Mouse (Mus musculus): ENCODE results near the gene Fbxo42.
A peak's percentile ranks its signal among the peaks of the same experiment; 100 is the strongest.

Fbxo42 gene

DNA sequence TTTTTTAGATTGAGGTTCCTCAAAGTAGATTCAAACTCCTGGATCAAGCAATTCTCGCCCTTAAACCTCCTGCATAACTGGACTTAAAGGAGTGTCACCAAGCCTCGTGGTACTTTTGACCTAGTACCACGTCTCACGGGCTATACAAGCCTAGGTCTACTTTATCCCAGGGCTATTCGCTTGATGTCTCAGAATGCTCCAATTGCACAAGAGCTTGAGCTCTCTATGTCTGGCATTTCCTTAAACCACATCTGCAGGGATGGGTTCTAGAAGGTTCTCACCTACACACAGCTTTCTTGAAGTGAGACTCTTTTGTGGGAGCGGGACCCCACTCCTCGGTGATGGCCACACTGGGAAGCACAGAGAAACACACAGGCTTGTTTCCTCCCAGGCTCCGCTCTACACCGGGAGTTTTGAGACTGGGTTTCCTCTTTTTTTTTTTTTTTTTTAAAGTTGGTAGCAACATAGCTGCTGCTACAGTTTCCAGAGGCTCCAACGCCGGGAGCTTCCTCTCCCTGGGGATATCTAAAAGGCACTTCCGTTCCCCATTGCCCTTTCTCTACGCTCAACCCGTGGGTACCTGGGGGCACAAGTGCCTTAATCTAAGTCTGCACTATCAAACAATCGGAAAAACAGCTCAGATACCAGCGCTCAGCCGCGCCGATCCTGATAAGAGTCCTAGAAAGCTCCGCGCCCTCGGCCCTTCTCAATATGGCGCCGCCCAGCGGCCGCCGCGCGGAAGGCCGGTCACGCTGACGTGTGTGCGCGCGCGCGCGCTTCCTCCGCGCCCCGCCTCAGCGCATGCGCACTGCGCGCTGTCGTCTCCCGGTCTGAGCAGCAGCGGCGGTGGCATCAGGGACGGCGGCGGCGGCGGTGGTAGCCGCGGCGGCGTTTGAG is at the start of gene Fbxo42:
TSS of gene Fbxo42 (plus strand) at position 802 of the 897 bp plus-strand sequence.
- peak; percentile 90 for DNase-seq (ENCODE audit: low spot score)

DNA sequence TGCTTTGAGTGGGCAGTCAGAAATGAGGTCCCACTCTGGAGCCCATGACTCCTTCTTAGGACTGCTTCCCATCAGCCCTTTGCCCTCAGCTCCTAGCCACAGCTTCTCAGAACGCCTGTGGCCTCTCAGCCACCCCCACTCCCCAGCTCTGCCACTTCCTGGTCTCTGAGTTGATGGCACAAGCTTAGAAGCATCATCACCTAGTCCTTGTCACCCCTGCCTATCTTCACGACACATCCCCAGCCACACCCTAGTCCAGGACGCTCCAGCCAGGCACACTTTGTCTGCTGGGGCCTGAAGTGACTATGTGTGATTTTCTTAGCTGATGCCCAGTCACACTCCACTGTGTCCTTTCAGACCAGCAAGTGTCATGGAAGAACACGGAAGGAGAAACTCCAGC is 48.8 kb upstream of the Fbxo42 start:
- no peak for DNase-seq (ENCODE audit: low spot score)

DNA sequence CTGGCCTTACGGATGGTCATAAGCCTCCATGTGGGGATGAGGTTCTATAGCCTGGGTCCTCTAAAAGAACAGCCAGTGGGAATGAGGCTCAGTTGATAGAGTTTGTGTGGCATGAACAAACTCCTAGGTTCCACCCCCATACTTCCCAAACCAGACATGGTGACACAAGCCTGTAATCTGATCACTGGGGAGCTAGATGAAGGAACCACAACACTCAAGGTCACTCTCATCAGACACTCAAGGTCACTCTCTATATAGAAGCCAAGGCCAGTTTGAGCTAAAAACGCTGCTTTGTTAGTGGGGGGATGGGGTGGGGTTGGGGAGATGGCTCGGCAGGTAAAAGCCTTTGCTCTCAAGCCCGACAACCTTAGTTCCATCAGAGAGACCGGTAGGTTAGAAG is 47.8 kb upstream of the Fbxo42 start:
- no peak for DNase-seq (ENCODE audit: low spot score)

DNA sequence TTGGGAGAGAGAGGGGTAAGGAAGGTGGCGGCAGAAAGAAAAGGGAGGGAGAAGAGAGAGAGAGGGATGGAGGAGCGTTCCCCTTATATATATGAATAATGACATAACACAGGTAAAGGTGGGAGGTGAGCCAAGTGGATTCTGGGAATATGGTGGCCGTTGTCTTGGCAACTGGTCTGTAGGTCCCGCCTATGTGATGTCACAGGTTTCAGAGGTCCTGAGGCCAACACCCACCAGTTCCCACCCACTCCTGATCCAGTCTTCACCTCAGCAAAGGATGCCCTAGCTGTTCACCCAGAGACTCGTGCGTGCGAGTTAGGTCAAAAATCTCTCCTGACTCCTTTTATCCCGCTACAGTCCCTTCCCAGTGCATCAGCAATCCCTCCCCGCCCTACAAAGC is 46.4 kb upstream of the Fbxo42 start:
- DNase-seq (ENCODE audit: low spot score) = no peak

DNA sequence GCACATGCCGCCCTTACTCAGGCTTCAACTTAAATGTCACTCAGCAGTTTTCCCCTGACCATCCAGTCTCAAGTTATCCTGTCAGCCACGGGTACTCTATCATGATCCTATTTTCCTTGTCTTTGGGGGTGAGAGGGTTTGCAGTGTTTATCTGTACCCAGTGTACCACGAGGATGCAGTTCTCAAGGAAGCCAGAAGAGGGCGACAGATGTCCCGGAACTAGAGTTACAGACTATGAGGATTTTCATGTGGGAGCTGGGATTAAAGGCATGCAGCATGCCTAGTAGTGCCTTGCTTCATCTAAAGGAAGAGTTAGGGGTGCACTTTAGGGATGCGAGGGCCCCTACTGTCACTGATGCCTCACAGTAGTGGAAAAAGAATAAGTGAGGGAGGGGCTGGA is 45.9 kb upstream of the Fbxo42 start:
- DNase-seq (ENCODE audit: low spot score) = peak; percentile 60

DNA sequence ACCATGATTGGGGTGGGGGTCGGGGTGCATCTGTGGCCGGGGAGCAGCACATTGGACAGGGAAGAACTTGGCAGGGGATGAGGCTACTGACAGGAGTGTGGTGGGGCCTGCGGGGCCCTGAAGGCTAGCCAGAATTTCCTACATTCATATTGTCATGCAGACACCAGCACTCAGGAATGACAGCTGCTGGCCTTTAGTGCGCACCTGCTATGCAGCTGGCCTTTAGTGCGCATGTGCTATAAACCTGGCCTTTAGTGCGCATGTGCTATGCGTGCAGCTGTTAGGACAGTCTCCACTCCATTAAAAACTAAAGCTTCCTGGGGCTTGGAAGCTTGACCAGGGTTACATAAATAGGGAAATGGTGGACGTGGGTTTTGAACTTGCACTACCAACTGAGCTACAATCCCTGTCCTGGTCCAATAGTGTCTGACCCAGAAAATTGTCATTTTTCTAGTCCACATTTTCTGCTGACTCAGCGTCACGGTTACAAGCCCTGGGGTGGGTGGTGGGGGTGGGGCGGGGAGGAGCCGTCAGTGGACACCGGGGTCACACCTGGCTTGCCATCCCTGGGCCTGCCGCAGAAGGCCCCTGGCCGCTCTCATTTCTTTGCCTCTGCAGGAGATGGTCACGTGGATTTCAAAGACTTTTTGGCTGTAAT is 41.1 kb upstream of the Fbxo42 start:
- no peak for DNase-seq (ENCODE audit: low spot score)

DNA sequence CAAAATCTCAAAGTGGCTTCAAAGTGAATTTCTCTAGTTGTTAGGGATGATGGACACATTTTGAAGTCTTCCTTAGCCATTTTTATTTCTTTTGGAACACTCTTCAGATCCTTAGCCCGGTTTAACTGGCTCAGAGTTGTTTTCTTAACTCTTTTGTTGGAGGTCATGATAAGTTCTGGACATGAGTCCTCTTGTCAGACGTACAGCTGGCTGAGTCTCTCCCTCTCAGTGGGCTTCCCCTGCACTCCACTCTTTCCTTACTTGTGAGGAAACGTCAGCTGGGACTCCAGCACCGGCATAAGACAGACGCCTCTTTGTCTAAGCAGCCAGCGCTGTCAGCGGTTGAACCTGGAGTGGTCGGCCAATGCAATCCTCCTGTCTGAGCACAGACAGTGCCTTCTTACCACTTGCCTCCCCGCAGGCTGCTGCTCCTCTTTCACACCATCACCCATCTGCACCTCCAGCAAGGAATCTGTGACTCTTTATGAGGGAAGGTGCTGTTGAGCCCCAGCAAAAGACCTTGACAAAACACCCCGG is 39.4 kb upstream of the Fbxo42 start:
- no peak for DNase-seq (ENCODE audit: low spot score)

DNA sequence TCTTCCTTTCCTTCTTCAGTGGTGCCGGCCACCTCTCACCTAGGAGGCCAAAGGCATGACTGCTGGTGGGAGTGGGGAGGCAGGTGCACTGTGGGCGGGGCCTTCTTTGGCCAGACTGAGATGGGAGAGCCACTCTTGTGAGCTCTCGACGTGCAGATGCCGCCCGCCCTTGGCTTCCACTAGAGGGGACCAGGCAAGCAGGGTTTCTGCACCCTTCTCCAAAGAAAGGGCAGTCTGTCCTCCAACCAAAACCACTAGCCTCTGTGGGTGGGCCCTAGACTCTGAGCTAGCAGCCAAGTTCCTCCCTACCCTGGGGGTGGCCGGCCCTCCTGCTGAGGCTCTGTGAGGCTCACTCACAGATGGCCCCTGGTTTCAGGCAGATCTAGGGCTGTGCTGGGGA is 33.9 kb upstream of the Fbxo42 start:
- no peak for DNase-seq (ENCODE audit: low spot score)

DNA sequence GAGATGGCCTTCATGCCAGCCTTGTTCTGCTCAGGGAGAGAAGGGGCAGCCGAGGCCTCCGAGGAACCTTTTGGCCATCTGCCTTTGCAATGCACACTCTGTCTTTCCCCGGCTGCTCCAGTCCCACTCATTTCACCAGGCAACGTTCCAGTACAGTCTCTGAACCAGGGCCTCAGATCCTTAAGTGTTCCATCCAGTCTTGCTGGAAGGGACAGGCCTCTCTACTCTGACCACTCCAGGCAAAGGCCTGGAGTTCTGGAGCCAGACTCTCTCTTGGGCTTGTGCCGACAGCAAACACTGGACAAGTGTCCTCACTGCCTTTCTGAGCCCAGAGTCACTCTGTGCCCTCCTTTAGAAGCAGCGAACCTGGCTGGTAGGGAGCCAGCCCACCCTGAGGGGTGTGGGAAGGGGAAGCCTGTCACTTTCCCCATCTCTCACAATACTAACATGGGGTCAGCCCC is 33.2 kb upstream of the Fbxo42 start:
- DNase-seq (ENCODE audit: low spot score) = no peak

DNA sequence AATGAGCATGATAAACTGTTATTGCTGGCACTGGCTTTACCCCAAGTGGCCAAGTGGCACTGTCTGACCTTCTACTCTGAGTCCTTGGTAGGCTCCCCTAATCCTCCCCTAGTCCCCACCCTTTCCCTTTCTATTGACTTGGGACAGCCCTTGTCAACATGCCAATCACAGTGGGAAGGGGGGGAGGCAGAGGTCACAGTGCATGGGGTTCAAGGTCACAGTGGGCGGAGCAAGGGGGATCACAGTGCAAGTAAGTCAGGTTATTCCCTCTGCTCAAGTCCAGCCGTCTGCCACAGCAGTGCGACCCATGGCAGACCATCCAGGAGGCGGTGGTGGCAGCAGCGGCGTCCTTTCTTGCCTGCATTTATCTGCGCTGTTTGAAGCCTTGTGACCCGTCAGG is 32.3 kb upstream of the Fbxo42 start:
- no peak for DNase-seq (ENCODE audit: low spot score)

DNA sequence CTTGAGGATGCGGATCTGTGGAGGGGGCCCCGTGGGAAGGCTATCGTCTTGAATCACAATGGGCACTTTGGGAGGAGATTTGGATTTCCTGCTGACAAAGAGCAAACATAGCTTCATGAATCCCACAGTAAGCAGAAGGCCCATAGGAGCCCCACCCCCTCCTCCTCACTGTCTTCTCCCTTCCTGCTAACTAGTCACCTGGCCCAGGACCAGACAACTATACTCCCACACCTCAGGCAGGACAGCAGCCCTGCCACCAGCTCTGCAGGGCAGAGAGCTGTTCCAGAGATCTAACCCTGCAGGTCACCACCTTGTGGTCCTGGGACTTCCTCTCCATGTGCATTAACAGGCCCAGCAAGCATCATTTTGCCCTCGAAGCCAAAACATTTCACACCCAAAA is 29.0 kb upstream of the Fbxo42 start:
- DNase-seq (ENCODE audit: low spot score) = no peak

DNA sequence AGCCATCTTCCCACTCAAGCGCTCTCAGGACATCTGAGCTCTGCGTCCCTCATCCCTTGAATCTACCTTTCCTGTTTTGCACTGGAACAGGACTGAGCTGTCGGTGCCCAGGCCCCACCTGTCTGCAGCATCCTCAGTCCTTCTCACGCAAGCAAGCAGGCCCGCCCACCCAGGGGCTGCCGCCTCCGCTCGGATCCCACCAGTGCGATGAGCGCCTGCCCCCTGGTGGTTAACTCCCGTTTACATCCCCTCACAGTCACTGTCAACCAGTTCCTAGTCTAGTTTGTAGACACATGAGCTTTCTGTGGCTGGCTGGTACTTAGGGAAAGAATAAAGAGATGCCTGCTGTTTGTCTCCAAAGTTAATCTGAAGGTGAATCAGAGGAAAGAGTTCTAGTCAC is 27.0 kb upstream of the Fbxo42 start:
- DNase-seq (ENCODE audit: low spot score) = no peak

DNA sequence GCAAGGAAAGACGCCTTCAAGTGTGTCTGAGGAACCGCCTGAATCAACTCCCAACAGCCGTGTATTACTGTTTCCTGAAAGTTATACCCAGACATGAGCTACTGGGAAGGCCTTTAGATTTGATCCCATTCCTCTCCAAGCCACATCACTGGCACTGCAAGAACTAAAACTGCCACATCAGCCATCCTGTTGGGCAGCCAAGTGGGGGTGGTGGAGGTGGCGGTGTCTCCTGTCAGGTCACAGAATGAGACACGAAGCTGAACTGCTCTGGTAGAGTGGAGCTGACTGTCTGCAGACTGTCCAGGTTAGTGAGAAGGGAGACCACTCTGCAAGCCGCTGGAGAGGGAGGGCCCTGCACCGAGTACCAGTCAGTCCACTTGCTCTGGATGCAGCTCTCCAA is 25.1 kb upstream of the Fbxo42 start:
- no peak for DNase-seq (ENCODE audit: low spot score)

DNA sequence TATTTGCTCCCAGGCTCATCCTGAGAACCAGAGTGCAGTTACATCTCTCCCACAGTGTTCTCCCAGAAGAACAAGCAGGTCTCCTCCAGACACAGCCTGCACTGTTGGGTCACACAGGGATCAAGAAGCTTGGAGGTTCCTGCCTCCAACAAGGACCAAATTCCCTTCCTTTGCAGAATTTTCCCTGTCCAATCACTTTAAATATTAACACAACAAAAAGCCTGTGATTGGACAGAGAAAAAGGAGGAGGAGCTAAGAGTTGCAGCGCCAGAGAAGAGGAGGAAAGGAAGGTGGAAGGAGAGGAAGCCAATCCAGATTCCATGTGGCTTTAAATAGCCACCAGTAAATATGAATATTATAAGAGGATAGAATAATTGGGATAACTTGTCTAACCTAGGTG is 24.6 kb upstream of the Fbxo42 start:
- no peak for DNase-seq (ENCODE audit: low spot score)

DNA sequence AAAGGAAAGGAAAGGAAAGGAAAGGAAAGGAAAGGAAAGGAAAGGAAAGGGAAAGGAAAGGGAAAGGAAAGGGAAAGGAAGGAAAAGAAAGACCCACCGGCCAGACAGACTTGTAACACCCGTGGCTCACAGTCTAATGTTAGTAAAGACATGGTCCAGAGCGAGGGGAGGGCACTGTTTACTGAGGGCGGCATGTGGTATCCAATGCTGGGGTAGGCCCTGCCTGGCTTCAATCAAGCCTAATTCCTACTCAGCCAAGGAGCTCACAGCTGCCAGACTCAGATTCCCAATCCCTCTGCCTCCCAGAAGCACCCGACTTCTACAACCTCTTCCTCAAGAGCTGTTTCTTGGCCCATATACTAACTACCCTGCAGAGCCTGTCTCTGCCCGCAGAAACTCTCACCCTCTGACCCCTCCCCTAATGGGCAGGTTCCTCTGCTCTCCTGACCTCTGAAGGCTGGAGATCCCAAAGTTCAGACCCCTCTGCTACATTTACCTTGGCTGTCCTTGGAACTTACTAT is 18.5 kb upstream of the Fbxo42 start:
- no peak for DNase-seq (ENCODE audit: low spot score)

DNA sequence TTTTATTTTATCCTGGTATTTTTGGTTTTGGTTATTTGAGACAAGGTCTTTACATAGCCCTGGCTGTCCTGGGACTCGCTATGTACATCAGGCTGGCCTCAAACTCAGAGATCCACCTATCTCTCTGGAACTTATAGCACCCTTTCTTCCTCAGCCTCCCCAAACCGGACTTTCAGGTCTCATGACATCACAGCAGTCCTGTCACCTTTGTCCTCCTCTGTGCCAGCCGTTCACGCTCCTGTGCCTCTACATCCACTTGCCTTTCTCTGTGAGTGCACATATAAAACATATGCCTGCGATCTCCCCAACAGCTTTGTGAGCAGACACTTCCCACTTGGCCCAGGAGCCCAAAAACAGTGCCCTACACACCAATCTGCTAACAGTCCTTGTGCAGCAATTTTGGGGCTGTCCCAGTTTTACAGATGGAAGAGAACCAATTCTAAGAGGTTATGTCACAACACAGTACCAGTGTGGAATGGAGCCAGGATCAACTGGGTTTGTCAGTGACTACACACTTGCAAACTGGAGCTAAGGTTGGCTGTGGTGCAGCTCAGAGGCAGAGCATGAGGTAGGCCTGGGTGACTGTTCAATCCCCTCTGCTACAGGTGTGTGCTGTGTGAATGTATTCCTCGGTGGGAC is 16.9 kb upstream of the Fbxo42 start:
- no peak for DNase-seq (ENCODE audit: low spot score)

DNA sequence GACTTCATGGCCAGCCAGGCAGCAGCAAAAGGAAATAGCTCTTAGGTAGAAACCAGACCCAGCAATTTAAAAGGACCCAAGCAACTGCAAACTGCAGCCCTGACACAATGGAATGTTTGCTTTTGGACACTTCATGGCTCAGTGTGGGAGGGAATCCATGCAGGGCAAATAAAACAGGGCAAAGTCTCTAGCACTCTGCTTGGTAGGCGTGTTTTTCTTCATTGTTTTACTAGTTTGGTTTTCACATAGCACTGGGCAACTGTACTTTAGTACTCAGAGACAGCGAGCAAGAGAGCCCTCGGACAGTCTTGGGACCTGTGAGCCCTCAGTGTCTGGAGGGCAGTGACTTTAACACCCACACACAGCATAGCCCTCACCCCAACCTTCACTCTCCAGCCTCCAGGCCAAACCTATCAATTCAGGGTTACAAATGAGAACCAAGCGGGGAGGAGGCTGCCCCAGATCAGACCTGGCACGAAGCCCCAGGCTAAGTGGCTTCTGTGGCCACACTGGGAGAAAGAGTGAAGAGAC is 16.1 kb upstream of the Fbxo42 start:
- DNase-seq (ENCODE audit: low spot score) = no peak

DNA sequence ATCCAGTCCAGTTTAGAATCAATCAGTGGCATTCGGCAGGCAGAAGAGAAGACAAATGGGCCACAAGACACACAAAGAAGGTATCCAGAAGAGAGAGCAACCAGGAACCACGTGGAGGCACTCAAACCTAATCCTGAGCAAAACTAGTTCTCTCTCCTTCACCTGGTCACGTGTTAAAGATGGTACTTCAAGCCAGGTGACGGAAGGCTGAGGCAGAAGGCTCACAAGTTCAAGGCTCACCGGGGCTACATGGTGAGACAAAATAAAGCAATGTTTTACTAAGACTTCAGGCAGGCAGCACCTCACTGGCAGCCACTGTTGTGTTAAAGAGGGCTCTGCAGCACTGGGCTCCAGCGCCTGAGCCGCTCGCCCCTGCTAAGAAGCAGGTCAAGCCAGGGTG is 15.5 kb upstream of the Fbxo42 start:
- DNase-seq (ENCODE audit: low spot score) = no peak

DNA sequence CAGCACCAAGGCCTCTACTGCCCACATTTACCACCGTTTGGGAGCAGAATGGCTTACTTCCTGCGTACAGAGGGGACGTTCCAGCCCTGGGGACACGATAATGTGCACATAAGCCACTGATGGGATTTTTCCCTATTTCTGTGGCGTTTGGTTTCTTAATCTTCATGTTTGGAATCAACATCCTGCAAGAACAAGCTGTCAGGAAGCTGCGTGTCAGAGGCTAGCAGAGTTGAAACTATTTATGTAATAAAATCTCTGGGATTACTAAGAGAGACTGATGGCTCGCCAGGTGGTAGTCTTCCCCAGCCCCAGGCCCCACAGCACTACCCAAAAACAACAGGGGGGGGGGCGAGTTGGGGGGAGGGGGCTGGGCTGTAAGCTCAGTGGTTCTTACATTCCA is 14.5 kb upstream of the Fbxo42 start:
- no peak for DNase-seq (ENCODE audit: low spot score)

DNA sequence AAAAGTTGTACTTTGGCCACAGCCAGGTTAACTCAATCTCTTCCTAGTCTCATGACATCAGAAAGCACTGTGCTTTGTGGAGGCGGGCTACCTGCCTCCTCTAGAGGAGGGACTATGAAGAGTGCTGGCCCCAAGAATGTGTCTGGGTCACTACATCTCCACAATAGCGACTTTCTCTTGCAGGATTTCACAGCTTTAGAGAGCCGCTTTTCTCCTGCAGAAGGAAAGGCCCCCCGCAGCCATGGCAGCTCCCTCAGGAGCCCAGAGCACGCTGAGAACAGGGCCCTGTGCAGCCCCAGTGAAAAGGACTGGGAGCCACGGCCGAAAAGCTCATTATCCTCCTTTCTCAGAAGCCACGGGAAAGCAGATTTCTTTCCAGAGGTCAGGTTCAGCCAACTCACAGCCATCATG is 13.7 kb upstream of the Fbxo42 start:
- DNase-seq (ENCODE audit: low spot score) = no peak

DNA sequence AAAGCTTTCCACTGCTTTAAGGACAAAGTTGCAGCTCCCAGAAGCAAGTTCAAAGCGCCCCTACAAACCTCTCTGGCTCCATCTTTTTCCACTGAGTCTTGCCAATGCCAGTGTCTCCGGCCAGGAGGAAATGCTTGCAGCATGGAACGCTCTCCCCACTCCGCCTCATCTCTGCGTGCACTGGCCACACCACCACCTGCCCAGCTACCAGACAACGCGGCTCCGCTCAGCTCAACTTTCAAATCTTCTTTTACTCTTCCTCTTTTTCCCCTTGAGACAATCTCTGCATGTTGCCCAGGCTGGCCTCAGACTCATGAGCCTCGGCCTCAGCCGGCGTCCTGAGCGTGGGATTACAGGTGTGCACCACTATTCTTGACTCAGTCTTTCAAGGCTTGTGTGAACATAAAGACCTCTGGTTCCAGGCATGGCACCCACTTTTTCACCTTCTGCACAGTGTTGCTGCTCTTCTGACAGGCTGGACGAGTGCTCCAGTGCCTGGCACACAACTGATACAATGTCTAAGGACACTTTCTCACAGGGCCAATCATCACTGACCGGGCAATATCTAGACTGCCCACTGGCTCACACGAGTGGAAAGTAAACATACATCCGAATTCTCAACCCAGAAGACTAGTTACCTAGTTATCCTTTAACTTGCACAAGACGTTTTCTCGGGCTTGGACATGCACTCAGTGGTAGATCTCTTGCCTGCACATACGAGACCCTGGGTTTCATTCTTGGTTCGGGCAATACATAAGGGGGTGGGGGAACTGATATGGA is 12.8 kb upstream of the Fbxo42 start:
- no peak for DNase-seq (ENCODE audit: low spot score)

All from c-Kit-positive CD71-positive TER-119-positive erythroid progenitor cells, embryonic 14.5 days (primary cell).